Mouse (Mus musculus): ENCODE results near the gene Doxl2. TPM values are rescaled to one million over a fixed set of nuclear protein-coding genes. Genes with fewer than 3 reads are reported as not detected.

The Doxl2 gene
- polyA plus RNA-seq, 1 experiment from 2014 or later = not detected

- no peak for ATAC-seq (ENCODE audit: insufficient read depth, low FRiP score, low read depth)
- no peaks in the 10 kb centered on the region for H3K36me3 ChIP-seq
- H3K27me3 ChIP-seq (replicated peaks) = no peaks in the 10 kb centered on the region
- H3K4me3 ChIP-seq (replicated peaks) = no peak overlapping the region
- no peak overlapping the region for H3K9ac ChIP-seq
- H3K4me1 ChIP-seq = 0 out of 2 replicates have a peak, but pooled peaks cover 5% of the 10 kb centered on the region
- H3K27ac ChIP-seq = no peak overlapping the region
- WGBS = 65% methylated on average over 5 of the region's 5 CpGs
- no peaks in the 10 kb centered on the region for H3K9me3 ChIP-seq
- no peak overlapping the region for H3K4me2 ChIP-seq
Measured at GRCm38 (mm10) chr6:49011191-49011590, 36.4 kb downstream of the Doxl2 start.

- no peak overlapping the region for H3K9ac ChIP-seq
- WGBS = 73% methylated on average over 4 of the region's 4 CpGs
- H3K4me2 ChIP-seq = no peak overlapping the region
- no peak overlapping the region for H3K27ac ChIP-seq
- H3K27me3 ChIP-seq (replicated peaks) = no peaks in the 10 kb centered on the region
- H3K4me1 ChIP-seq = 0 out of 2 replicates have a peak, but pooled peaks cover 5% of the 10 kb centered on the region
- H3K4me3 ChIP-seq (replicated peaks) = no peak overlapping the region
- H3K36me3 ChIP-seq = no peaks in the 10 kb centered on the region
- H3K9me3 ChIP-seq = no peaks in the 10 kb centered on the region
- no peak for ATAC-seq (ENCODE audit: insufficient read depth, low FRiP score, low read depth)
Measured at GRCm38 (mm10) chr6:49013023-49013422, 38.3 kb downstream of the Doxl2 start.

DNA sequence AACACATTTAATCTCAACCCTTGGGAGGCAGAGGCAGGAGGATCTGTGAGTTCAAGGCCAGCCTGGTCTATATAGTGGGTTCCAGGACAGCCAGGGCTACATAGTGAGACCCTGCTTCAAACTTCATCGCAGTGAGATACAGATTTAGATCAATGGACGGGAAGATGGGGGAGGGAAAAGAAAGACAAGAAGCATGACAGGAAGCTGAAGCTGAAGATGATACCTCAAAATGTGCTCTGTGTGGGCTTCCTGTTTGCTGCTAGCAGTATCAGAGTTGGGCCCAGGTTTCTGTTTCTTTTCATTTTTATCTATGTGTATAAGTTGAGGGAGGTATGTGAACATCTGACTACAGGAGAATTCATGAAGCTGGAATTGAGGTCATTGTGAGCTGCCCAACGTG is 38.7 kb downstream of the Doxl2 start:
- Histone ChIP-seq H3K9ac (no peak overlapping the region), H3K4me3 (replicated peaks) (no peak overlapping the region), H3K27ac (no peak overlapping the region), H3K9me3 (no peaks in the 10 kb centered on the region), H3K27me3 (replicated peaks) (no peaks in the 10 kb centered on the region), H3K4me2 (no peak overlapping the region), H3K4me1 (0 out of 2 replicates have a peak, but pooled peaks cover 5% of the 10 kb centered on the region), H3K36me3 (no peaks in the 10 kb centered on the region)
- ATAC-seq (ENCODE audit: insufficient read depth, low FRiP score, low read depth) = no peak
- WGBS = 77% methylated on average over 3 of the region's 3 CpGs

DNA sequence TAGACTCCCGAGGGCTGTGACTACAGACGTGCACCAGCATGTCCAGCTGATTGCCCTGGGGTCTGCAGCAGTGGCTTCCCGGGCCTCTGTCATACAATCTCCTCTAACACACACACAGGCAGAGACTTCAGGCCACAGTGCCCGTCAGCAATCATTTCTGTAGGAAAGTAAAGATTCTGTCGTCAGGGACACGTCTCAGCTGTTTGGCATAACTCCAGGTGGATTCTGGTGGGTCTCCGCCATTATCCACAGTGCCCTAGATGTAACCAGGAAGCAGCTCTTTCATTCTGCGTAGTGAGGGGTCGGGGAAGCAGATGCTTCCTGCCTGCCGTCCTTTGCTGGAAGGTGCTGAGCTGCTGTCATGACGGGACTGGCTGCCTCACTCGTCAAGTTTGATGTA is 42.4 kb downstream of the Doxl2 start:
- Histone ChIP-seq H3K36me3 (no peaks in the 10 kb centered on the region), H3K27ac (no peak overlapping the region), H3K4me1 (no peaks in the 10 kb centered on the region), H3K27me3 (replicated peaks) (no peaks in the 10 kb centered on the region), H3K9me3 (no peaks in the 10 kb centered on the region), H3K9ac (no peak overlapping the region), H3K4me3 (replicated peaks) (no peak overlapping the region), H3K4me2 (no peak overlapping the region)
- 46% methylated on average over 12 of the region's 12 CpGs for WGBS
- ATAC-seq (ENCODE audit: insufficient read depth, low FRiP score, low read depth) = no peak

DNA sequence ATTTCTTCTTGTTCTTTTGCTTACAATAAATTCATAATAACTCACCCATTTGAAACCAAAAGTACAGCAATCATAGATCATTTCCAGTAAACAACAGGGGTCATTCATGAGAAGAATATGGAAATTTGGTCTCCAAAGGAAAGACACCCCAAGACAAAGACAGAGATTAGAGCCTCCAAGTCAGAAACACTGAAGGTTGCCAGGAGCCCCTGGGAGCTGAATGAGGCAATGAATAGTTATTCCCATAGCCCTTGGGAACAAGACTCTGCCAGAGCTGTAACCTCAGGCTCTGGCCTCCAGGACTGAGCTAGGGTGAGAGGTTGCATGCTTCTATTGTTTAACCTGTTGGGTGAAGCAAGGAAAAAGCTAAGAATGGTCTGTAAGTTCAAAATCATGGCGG is 44.6 kb downstream of the Doxl2 start:
- Histone ChIP-seq H3K36me3 (no peaks in the 10 kb centered on the region), H3K9ac (no peak overlapping the region), H3K27me3 (replicated peaks) (no peaks in the 10 kb centered on the region), H3K4me1 (no peaks in the 10 kb centered on the region), H3K27ac (no peak overlapping the region), H3K4me2 (no peak overlapping the region), H3K4me3 (replicated peaks) (no peak overlapping the region), H3K9me3 (no peaks in the 10 kb centered on the region)
- WGBS = 91% methylated on average over 1 of the region's 1 CpGs
- no peak for ATAC-seq (ENCODE audit: insufficient read depth, low FRiP score, low read depth)

GRCm38 (mm10) chr6:49021141-49022012 is 46.6 kb downstream of the Doxl2 start:
- WGBS = 77% methylated on average over 14 of the region's 14 CpGs
- no peak overlapping the region for H3K4me3 ChIP-seq (replicated peaks)
- H3K4me1 ChIP-seq = no peaks in the 10 kb centered on the region
- H3K27me3 ChIP-seq (replicated peaks) = no peaks in the 10 kb centered on the region
- H3K4me2 ChIP-seq = no peak overlapping the region
- H3K9me3 ChIP-seq = no peaks in the 10 kb centered on the region
- no peak overlapping the region for H3K9ac ChIP-seq
- H3K36me3 ChIP-seq = no peaks in the 10 kb centered on the region
- H3K27ac ChIP-seq = no peak overlapping the region
- no peak for ATAC-seq (ENCODE audit: insufficient read depth, low FRiP score, low read depth)

DNA sequence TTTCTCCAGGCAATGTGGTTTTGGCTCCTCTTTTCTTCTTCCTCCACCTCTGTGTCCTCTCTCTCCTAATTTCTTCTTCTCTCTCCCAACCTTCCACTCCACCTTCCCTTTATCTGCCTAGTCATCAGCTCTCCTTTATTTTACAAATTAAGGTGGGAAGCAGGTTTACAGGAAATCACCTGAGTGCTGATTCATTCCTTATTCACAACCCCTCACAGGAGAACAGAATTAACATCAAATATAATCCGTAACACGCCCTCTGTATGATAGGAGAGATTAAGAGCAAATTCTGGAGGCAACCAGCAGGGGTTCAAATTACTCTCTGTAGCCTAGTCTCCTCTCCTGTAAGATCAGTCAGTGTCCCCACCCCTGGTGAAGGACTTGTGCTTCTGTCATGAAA is 47.6 kb downstream of the Doxl2 start:
- Histone ChIP-seq H3K27ac (no peak overlapping the region), H3K9me3 (no peaks in the 10 kb centered on the region), H3K4me1 (no peaks in the 10 kb centered on the region), H3K4me2 (no peak overlapping the region), H3K9ac (no peak overlapping the region), H3K36me3 (no peaks in the 10 kb centered on the region), H3K27me3 (replicated peaks) (no peaks in the 10 kb centered on the region), H3K4me3 (replicated peaks) (no peak overlapping the region)
- WGBS = 75% methylated on average over 2 of the region's 2 CpGs
- ATAC-seq (ENCODE audit: insufficient read depth, low FRiP score, low read depth) = no peak

DNA sequence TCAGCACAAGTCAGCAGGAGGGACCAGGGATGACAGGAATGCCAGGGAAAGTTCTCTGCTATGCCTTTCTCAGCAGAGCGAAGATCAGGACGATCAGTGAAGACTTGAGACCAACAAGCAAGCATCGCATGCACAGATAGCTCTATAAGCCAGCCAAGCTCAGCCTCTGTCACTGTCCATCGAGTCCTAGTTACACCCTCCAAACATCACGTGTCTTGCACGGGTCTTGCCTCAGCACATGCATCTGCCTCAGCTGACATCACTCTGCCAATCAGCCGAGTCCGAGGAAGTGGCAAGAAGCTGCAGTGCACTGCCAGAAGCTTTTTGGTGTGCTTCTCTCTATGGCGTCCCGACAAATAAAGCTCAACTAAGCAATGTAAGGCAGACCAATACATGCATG is 48.6 kb downstream of the Doxl2 start:
- no peaks in the 10 kb centered on the region for H3K27me3 ChIP-seq (replicated peaks)
- H3K9ac ChIP-seq = no peak overlapping the region
- H3K4me1 ChIP-seq = no peaks in the 10 kb centered on the region
- no peak overlapping the region for H3K27ac ChIP-seq
- H3K4me3 ChIP-seq (replicated peaks) = no peak overlapping the region
- no peak overlapping the region for H3K4me2 ChIP-seq
- no peak for ATAC-seq (ENCODE audit: insufficient read depth, low FRiP score, low read depth)
- no peaks in the 10 kb centered on the region for H3K36me3 ChIP-seq
- 77% methylated on average over 10 of the region's 10 CpGs for WGBS
- H3K9me3 ChIP-seq = no peaks in the 10 kb centered on the region

DNA sequence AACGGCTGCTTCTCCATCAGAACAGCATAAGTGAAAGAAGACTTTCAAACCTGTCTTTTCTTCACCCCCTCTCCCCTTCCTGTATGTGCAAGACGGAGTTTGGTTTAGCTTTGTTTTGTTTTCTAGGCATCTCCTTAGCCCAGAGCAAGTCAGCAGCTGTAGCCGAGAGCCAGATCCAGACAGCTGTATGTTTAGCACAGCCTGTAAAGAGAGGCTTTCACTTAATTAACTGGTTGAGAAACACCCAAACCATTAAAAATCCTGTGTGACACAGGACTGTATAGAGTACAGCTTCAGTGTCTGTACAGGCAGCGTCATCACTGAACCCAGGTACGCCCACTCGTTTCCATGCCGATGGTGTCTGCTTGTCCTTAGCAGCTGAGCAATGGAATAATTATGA is 50.5 kb downstream of the Doxl2 start:
- no peak overlapping the region for H3K4me2 ChIP-seq
- WGBS = 82% methylated on average over 7 of the region's 7 CpGs
- H3K4me1 ChIP-seq = no peaks in the 10 kb centered on the region
- no peaks in the 10 kb centered on the region for H3K9me3 ChIP-seq
- H3K4me3 ChIP-seq (replicated peaks) = no peak overlapping the region
- H3K27me3 ChIP-seq (replicated peaks) = no peaks in the 10 kb centered on the region
- ATAC-seq (ENCODE audit: insufficient read depth, low FRiP score, low read depth) = no peak
- H3K9ac ChIP-seq = no peak overlapping the region
- H3K27ac ChIP-seq = no peak overlapping the region
- H3K36me3 ChIP-seq = no peaks in the 10 kb centered on the region

- 76% methylated on average over 5 of the region's 5 CpGs for WGBS
- Histone ChIP-seq H3K27ac (no peak overlapping the region), H3K4me3 (replicated peaks) (no peak overlapping the region), H3K9me3 (no peaks in the 10 kb centered on the region), H3K36me3 (no peaks in the 10 kb centered on the region), H3K4me2 (no peak overlapping the region), H3K27me3 (replicated peaks) (no peaks in the 10 kb centered on the region), H3K9ac (no peak overlapping the region), H3K4me1 (no peaks in the 10 kb centered on the region)
- no peak for ATAC-seq (ENCODE audit: insufficient read depth, low FRiP score, low read depth)
Measured at GRCm38 (mm10) chr6:49026496-49026895, 51.7 kb downstream of the Doxl2 start.

- Histone ChIP-seq H3K9me3 (no peaks in the 10 kb centered on the region), H3K36me3 (no peaks in the 10 kb centered on the region), H3K9ac (no peak overlapping the region), H3K4me2 (no peak overlapping the region), H3K27ac (peak overlapping the region; percentile 55), H3K4me1 (no peaks in the 10 kb centered on the region), H3K27me3 (replicated peaks) (no peaks in the 10 kb centered on the region), H3K4me3 (replicated peaks) (no peak overlapping the region)
- ATAC-seq (ENCODE audit: insufficient read depth, low FRiP score, low read depth) = peak; percentile 91
- 67% methylated on average over 6 of the region's 6 CpGs for WGBS
Measured at GRCm38 (mm10) chr6:49028019-49028418, 53.3 kb downstream of the Doxl2 start.
